Mouse (Mus musculus) lung, embryonic 14.5 days (tissue): ENCODE data around the gene Egfl7. TPM values are rescaled to one million over a fixed set of nuclear protein-coding genes. Genes with fewer than 3 reads are reported as not detected.
A peak's percentile ranks its signal among the peaks of the same experiment; 100 is the strongest.

Experiments used
- ATAC-seq: fragments of 200-750 bp; cut with Nextera tagmentation; 2 replicates; pipeline ENCODE4 v1.8.0; 2017; ENCODE audit warnings: mild to moderate bottlenecking, moderate TSS enrichment, moderate library complexity; ENCODE audit not compliant: insufficient read depth
- DNase-seq: peaks from one replicate; pipeline ENCODE4 v3.0.0-alpha.2; 2015
- H3K27ac ChIP-seq: fragments of 300-500 bp; sonication (generic); 2 replicates; pipeline ENCODE4 v1.5.1; 2014; ENCODE audit warnings: low read depth, mild to moderate bottlenecking, moderate library complexity
- H3K27me3 ChIP-seq: fragments of 300-500 bp; sonication (generic); 2 replicates; pipeline ENCODE4 v1.6.1; 2014; ENCODE audit warnings: low read length, control low read depth; ENCODE audit not compliant: insufficient read depth
- H3K36me3 ChIP-seq: fragments of 300-500 bp; sonication (generic); 2 replicates; pipeline ENCODE4 v1.6.1; 2014; ENCODE audit warnings: control low read depth; ENCODE audit not compliant: insufficient read depth
- H3K4me1 ChIP-seq: fragments of 300-500 bp; sonication (generic); 2 replicates; pipeline ENCODE4 v1.6.1; 2014; ENCODE audit warnings: antibody characterized with exemption, control low read depth; ENCODE audit not compliant: insufficient read depth
- H3K4me2 ChIP-seq: fragments of 300-500 bp; sonication (generic); 2 replicates; pipeline ENCODE4 v1.6.1; 2014; ENCODE audit warnings: mild to moderate bottlenecking
- H3K4me3 ChIP-seq: fragments of 300-500 bp; sonication (generic); 2 replicates; pipeline ENCODE4 v1.5.1; 2014; ENCODE audit warnings: low read depth, low read length
- H3K9ac ChIP-seq: fragments of 300-500 bp; sonication (generic); 2 replicates; pipeline ENCODE4 v1.6.1; 2014
- H3K9me3 ChIP-seq: fragments of 300-500 bp; sonication (generic); 2 replicates; pipeline ENCODE4 v1.6.1; 2016; ENCODE audit warnings: low read depth, low read length, control low read depth
- CTCF ChIP-seq: IDR thresholded peaks from 2 replicates; pipeline ENCODE4 v1.5.1; 2016; ENCODE audit warnings: antibody characterized with exemption, low read depth
- WGBS: fragments of 180-500 bp; shearing (Covaris S2); extraction: QIAGEN DNeasy Blood & Tissue Kit; methylation state at CpG from one replicate; pipeline ENCODE4 v1.1.7; 2014; 5-methylcytosine and 5-hydroxymethylcytosine counted together
- polyA plus RNA-seq: library from polyadenylated mRNA; unstranded; fragments of >200 nt; fragmentation: Nextera tagmentation; extraction: Ambion mirVana; gene quantifications from 2 replicates; pipeline ENCODE4 v1.2.1, GENCODE M21; 2014

Egfl7 gene
- polyA plus RNA-seq: 269 and 311 TPM in 2 replicates

- H3K27me3 ChIP-seq: no peaks in the 10 kb centered on the region
- H3K4me1 ChIP-seq: peaks cover 11% of the 10 kb centered on the region
- no peak for ATAC-seq
- no peak for DNase-seq
- no peaks in the 10 kb centered on the region for H3K36me3 ChIP-seq
- no peaks in the 10 kb centered on the region for H3K9me3 ChIP-seq
- peak within 1 kb of the TSS; percentile 37 for H3K4me2 ChIP-seq
- no peak for TF ChIP-seq CTCF
- H3K4me3 ChIP-seq: no peak within 1 kb of the TSS
- whole genome bisulfite sequencing: 83% methylated on average over 1 of the region's 1 CpGs
- peak within 1 kb of the TSS; percentile 76 for H3K27ac ChIP-seq
- no peak within 1 kb of the TSS; the same call in 1 of the 2 replicates for H3K9ac ChIP-seq
Observed at GRCm38 (mm10) chr2:26579714-26580113, at the start of gene Egfl7. Gene Egfl7 (plus strand): TSS chr2:26580014.

- 82% methylated on average over 6 of the region's 6 CpGs for WGBS
- H3K36me3 ChIP-seq: no peaks in the 10 kb centered on the region
- no peak for ATAC-seq
Observed at GRCm38 (mm10) chr2:26531829-26532228, 48.0 kb upstream of the Egfl7 start.

GRCm38 (mm10) chr2:26533249-26533648, 46.6 kb upstream of the Egfl7 start:
- WGBS: 35% methylated on average over 5 of the region's 5 CpGs
- Histone ChIP-seq H3K9ac (no peak overlapping the region), H3K27me3 (no peaks in the 10 kb centered on the region), H3K4me1 (0 out of 2 replicates have a peak, but pooled peaks cover 3% of the 10 kb centered on the region), H3K4me2 (no peak overlapping the region), H3K27ac (no peak overlapping the region), H3K4me3 (no peak overlapping the region), H3K36me3 (no peaks in the 10 kb centered on the region), H3K9me3 (no peaks in the 10 kb centered on the region)
- DNase-seq (no peak), ATAC-seq (no peak)
- TF ChIP-seq CTCF: no peak

More at GRCm38 (mm10) chr2:26531829-26532228, 48.0 kb upstream of the Egfl7 start:
- Histone ChIP-seq H3K4me1 (peaks cover 6% of the 10 kb centered on the region), H3K9ac (no peak overlapping the region), H3K4me2 (no peak overlapping the region), H3K9me3 (no peaks in the 10 kb centered on the region), H3K27me3 (no peaks in the 10 kb centered on the region), H3K27ac (no peak overlapping the region), H3K4me3 (no peak overlapping the region)
- no peak for TF ChIP-seq CTCF
- DNase-seq: no peak

- Histone ChIP-seq H3K9ac (no peak overlapping the region; the same call in 1 of the 2 replicates), H3K36me3 (no peaks in the 10 kb centered on the region), H3K9me3 (no peaks in the 10 kb centered on the region), H3K4me3 (no peak overlapping the region), H3K4me1 (0 out of 2 replicates have a peak, but pooled peaks cover 3% of the 10 kb centered on the region), H3K27me3 (no peaks in the 10 kb centered on the region), H3K27ac (0 out of 2 replicates have a peak overlapping the region, but pooled peaks have one; percentile 54), H3K4me2 (no peak overlapping the region)
- DNase-seq (no peak), ATAC-seq (no peak)
- TF ChIP-seq CTCF: no peak
- 79% methylated on average over 3 of the region's 3 CpGs for WGBS
Observed at GRCm38 (mm10) chr2:26534161-26534560, 45.7 kb upstream of the Egfl7 start.

- TF ChIP-seq CTCF: no peak
- no peak overlapping the region for H3K4me3 ChIP-seq
- H3K36me3 ChIP-seq: no peaks in the 10 kb centered on the region
- ATAC-seq: peak; percentile 38
- H3K27me3 ChIP-seq: no peaks in the 10 kb centered on the region
- H3K9me3 ChIP-seq: no peaks in the 10 kb centered on the region
- DNase-seq: peak; percentile 75
- 0 out of 2 replicates have a peak overlapping the region, but pooled peaks have one; percentile 54 for H3K27ac ChIP-seq
- H3K4me2 ChIP-seq: no peak overlapping the region
- H3K4me1 ChIP-seq: 0 out of 2 replicates have a peak, but pooled peaks cover 3% of the 10 kb centered on the region
- WGBS: 39% methylated on average over 2 of the region's 2 CpGs
- no peak overlapping the region; the same call in 1 of the 2 replicates for H3K9ac ChIP-seq
Observed at GRCm38 (mm10) chr2:26534616-26535015, 45.2 kb upstream of the Egfl7 start.

GRCm38 (mm10) chr2:26535517-26536045, 44.2 kb upstream of the Egfl7 start:
- WGBS: 49% methylated on average over 4 of the region's 4 CpGs
- DNase-seq (no peak), ATAC-seq (no peak)
- TF ChIP-seq CTCF: no peak
- Histone ChIP-seq H3K36me3 (no peaks in the 10 kb centered on the region), H3K9ac (no peak overlapping the region), H3K4me2 (no peak overlapping the region), H3K4me1 (0 out of 2 replicates have a peak, but pooled peaks cover 3% of the 10 kb centered on the region), H3K9me3 (no peaks in the 10 kb centered on the region), H3K27me3 (no peaks in the 10 kb centered on the region), H3K27ac (no peak overlapping the region), H3K4me3 (no peak overlapping the region)

- Histone ChIP-seq H3K4me3 (no peak overlapping the region), H3K9ac (no peak overlapping the region), H3K9me3 (no peaks in the 10 kb centered on the region), H3K36me3 (no peaks in the 10 kb centered on the region), H3K27ac (peak overlapping the region; percentile 87; the same call in 1 of the 2 replicates), H3K4me2 (no peak overlapping the region), H3K27me3 (no peaks in the 10 kb centered on the region), H3K4me1 (peaks cover 6% of the 10 kb centered on the region)
- 34% methylated on average over 2 of the region's 2 CpGs for WGBS
- no peak for TF ChIP-seq CTCF
- ATAC-seq: no peak
- DNase-seq: no peak
Observed at GRCm38 (mm10) chr2:26539516-26539915, 40.3 kb upstream of the Egfl7 start.
